Mouse (Mus musculus) forebrain, embryonic 16.5 days (tissue): Measurements from ENCODE around the gene Iffo2. TPM values are rescaled to one million over a fixed set of nuclear protein-coding genes. Genes with fewer than 3 reads are reported as not detected.

ENCODE experiments used
- ATAC-seq: fragments of 200-750 bp; cut with Nextera tagmentation; 2 replicates; pipeline ENCODE4 v1.8.0; 2017; ENCODE audit warnings: mild to moderate bottlenecking, moderate library complexity
- H3K27ac ChIP-seq: fragments of 300-500 bp; sonication (generic); 2 replicates; pipeline ENCODE4 v1.5.1; 2014; ENCODE audit warnings: low read length, control low read depth
- H3K27me3 ChIP-seq: fragments of 300-500 bp; sonication (generic); replicated peaks from 2 replicates; pipeline ENCODE4 v1.6.1; 2014; ENCODE audit warnings: low read length; ENCODE audit not compliant: control insufficient read depth, insufficient read depth
- H3K36me3 ChIP-seq: fragments of 300-500 bp; sonication (generic); 2 replicates; pipeline ENCODE4 v1.6.1; 2014; ENCODE audit not compliant: control insufficient read depth, insufficient read depth
- H3K4me1 ChIP-seq: fragments of 300-500 bp; sonication (generic); replicated peaks from 2 replicates; pipeline ENCODE4 v1.6.1; 2014; ENCODE audit warnings: low read length; ENCODE audit not compliant: control insufficient read depth, insufficient read depth
- H3K4me2 ChIP-seq: fragments of 300-500 bp; sonication (generic); 2 replicates; pipeline ENCODE4 v1.6.1; 2014; ENCODE audit warnings: mild to moderate bottlenecking, low read length, control low read depth
- H3K4me3 ChIP-seq: fragments of 300-500 bp; sonication (generic); replicated peaks from 2 replicates; pipeline ENCODE4 v1.5.1; 2014; ENCODE audit warnings: mild to moderate bottlenecking, low read length, control low read depth
- H3K9ac ChIP-seq: fragments of 300-500 bp; sonication (generic); replicated peaks from 2 replicates; pipeline ENCODE4 v1.6.1; 2014; ENCODE audit warnings: low read depth, low read length, control low read depth
- H3K9me3 ChIP-seq: fragments of 300-500 bp; sonication (generic); 2 replicates; pipeline ENCODE4 v1.6.1; 2016; ENCODE audit warnings: low read length; ENCODE audit not compliant: control insufficient read depth
- WGBS: fragments of 180-500 bp; shearing (Covaris S2); extraction: QIAGEN DNeasy Blood & Tissue Kit; methylation state at CpG from one replicate; pipeline ENCODE4 v1.1.7; 2014; 5-methylcytosine and 5-hydroxymethylcytosine counted together
- polyA plus RNA-seq: library from polyadenylated mRNA; unstranded; fragments of >200 nt; fragmentation: Nextera tagmentation; extraction: Ambion mirVana; gene quantifications from 2 replicates; pipeline ENCODE4 v1.2.1, GENCODE M21; 2015

Gene Iffo2
- polyA plus RNA-seq, 1 experiment from 2014 or later = 4.8 TPM

DNA sequence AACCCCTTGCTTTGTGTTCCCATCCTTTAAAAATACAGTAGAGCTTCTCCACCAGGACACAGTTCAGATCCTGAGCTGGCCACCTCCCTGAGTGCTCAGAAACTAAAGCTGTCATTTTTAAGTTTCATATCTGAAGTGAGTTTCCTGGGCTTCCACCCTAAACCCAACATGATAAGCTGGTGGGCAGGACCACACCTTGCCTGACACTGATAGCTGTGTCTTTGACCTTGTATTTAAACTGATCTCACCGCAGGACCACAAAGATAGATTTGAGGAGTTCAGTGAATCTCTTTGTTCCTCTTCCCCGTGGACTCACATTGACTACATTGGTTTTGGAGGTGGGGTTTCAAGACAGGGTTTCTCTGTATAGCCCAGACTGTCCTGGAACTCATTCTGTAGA is 17.4 kb upstream of the Iffo2 start:
- no peak for ATAC-seq
- Histone ChIP-seq H3K4me2 (no peak overlapping the region), H3K9ac (no peak overlapping the region), H3K27me3 (no peaks in the 10 kb centered on the region), H3K4me1 (no peaks in the 10 kb centered on the region), H3K4me3 (no peak overlapping the region), H3K9me3 (no peaks in the 10 kb centered on the region), H3K27ac (no peak overlapping the region), H3K36me3 (no peaks in the 10 kb centered on the region)
- WGBS = 79% methylated on average over 2 of the region's 2 CpGs

GRCm38 (mm10) chr4:139519221-139519620 is 11.1 kb upstream of the Iffo2 start:
- Histone ChIP-seq H3K4me3 (no peak overlapping the region), H3K9ac (no peak overlapping the region), H3K9me3 (no peaks in the 10 kb centered on the region), H3K4me2 (no peak overlapping the region), H3K27ac (no peak overlapping the region), H3K27me3 (no peaks in the 10 kb centered on the region), H3K36me3 (no peaks in the 10 kb centered on the region), H3K4me1 (no peaks in the 10 kb centered on the region)
- WGBS = 71% methylated on average over 6 of the region's 6 CpGs
- no peak for ATAC-seq

- no peak overlapping the region for H3K4me2 ChIP-seq
- 86% methylated on average over 10 of the region's 10 CpGs for WGBS
- no peaks in the 10 kb centered on the region for H3K27me3 ChIP-seq
- H3K4me1 ChIP-seq = no peaks in the 10 kb centered on the region
- no peak overlapping the region for H3K9ac ChIP-seq
- no peak for ATAC-seq
- no peak overlapping the region for H3K27ac ChIP-seq
- no peaks in the 10 kb centered on the region for H3K36me3 ChIP-seq
- H3K9me3 ChIP-seq = no peaks in the 10 kb centered on the region
- no peak overlapping the region for H3K4me3 ChIP-seq
These were observed 8.4 kb upstream of the Iffo2 start for GRCm38 (mm10) chr4:139521926-139522325.

DNA sequence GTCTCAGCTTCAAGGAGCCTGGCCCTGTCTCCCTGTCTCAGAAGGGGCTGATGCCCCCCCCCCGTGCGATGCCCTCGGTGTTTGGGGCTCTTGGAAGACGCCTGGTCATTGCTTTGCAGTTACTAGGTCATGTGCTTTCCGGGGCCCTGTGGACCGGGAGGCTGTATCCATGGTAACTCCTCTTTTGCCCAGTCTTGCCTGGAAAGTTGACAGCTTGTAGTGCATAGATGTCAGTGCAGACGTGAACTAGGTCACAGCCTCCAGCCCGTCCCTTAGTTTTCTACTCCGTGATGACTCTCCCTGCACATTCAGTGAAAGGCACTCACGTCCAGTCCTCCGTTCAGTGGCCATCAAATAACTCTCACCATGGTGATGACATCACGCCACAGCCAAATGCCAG is 3.9 kb upstream of the Iffo2 start:
- H3K9me3 ChIP-seq = no peaks in the 10 kb centered on the region
- ATAC-seq = no peak
- H3K36me3 ChIP-seq = no peaks in the 10 kb centered on the region
- no peak overlapping the region for H3K9ac ChIP-seq
- no peaks in the 10 kb centered on the region for H3K27me3 ChIP-seq
- WGBS = 53% methylated on average over 12 of the region's 12 CpGs
- no peaks in the 10 kb centered on the region for H3K4me1 ChIP-seq
- H3K4me2 ChIP-seq = no peak overlapping the region
- H3K27ac ChIP-seq = no peak overlapping the region
- no peak overlapping the region for H3K4me3 ChIP-seq

DNA sequence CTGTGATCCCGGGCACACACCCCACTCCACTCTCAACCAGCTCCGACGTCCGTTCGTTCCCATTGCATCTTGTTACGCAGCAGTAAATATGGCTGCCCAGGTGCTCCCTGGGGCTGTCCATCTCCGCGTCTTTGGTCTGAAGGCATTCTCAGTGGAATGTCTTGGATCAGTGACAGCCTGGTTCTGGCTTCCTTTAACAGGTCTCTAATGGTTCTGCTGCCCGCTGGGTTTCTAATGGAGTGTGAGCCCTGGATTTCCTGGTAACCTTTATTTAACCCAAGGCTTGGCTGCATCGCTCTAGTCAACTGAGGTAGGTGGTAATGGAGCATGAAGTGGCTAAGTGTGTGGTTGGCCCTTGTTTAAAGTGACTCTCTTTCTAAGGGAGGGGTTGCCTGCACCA is 1.7 kb downstream of the Iffo2 start:
- no peak overlapping the region for H3K4me2 ChIP-seq
- WGBS = 91% methylated on average over 10 of the region's 10 CpGs
- H3K27me3 ChIP-seq = no peaks in the 10 kb centered on the region
- no peak overlapping the region for H3K4me3 ChIP-seq
- H3K9me3 ChIP-seq = no peaks in the 10 kb centered on the region
- H3K9ac ChIP-seq = no peak overlapping the region
- ATAC-seq = no peak
- H3K4me1 ChIP-seq = no peaks in the 10 kb centered on the region; the same call in 1 of the 2 replicates
- H3K36me3 ChIP-seq = no peaks in the 10 kb centered on the region
- no peak overlapping the region for H3K27ac ChIP-seq

DNA sequence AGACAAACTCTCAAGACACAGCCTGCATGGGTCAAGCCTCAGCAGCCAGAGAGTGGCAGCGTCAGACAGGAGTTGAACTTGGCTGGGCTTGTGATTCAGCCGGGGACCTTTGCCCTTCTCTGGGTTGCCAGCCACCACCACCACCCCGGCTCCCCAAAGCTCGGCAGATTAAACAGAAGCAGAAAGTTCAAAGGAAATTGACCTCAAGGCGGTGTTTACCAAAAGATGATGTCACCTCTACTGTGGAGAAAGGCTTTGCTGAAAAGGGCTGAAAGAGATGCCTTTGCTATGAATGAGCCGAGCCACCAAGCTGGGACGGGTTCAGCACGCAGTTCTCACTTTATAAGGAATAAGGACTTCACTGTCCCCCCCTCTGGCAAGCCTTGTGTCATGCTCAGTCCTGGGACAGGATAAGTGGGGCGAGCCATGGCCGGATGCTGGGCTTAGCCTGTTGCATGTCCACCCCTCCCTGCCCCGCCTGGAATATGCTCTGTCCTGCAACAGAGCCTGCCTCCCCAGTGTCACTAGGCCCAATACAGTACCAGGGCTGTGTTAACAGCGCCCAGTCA is 4.9 kb downstream of the Iffo2 start:
- Histone ChIP-seq H3K27ac (no peak overlapping the region), H3K4me3 (no peak overlapping the region), H3K36me3 (no peaks in the 10 kb centered on the region), H3K4me1 (no peaks in the 10 kb centered on the region; the same call in 1 of the 2 replicates), H3K4me2 (no peak overlapping the region), H3K27me3 (no peaks in the 10 kb centered on the region), H3K9ac (no peak overlapping the region), H3K9me3 (no peaks in the 10 kb centered on the region)
- no peak for ATAC-seq
- WGBS = 17% methylated on average over 12 of the region's 12 CpGs

DNA sequence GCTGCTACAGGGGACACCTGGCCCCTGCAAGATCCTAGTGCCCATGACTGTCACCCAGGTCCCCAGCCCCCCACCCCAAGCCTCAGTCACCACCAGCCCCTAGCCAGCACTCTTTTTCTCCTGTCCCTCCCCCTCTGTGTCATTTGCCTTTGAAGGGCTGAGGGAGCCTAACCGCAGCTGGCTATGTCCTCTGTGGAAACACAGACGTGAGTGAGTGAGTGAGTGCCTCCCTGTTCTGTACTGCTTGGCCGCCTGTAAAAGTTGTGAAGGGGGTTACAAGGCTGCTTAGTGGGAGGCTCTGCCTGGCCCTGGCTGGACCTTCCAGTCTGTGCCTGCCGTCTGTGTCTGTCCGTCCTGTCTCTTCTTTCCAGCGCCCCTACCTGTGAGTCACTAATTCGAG is 5.4 kb downstream of the Iffo2 start:
- H3K4me1 ChIP-seq = no peaks in the 10 kb centered on the region; the same call in 1 of the 2 replicates
- no peak for ATAC-seq
- 58% methylated on average over 7 of the region's 7 CpGs for WGBS

DNA sequence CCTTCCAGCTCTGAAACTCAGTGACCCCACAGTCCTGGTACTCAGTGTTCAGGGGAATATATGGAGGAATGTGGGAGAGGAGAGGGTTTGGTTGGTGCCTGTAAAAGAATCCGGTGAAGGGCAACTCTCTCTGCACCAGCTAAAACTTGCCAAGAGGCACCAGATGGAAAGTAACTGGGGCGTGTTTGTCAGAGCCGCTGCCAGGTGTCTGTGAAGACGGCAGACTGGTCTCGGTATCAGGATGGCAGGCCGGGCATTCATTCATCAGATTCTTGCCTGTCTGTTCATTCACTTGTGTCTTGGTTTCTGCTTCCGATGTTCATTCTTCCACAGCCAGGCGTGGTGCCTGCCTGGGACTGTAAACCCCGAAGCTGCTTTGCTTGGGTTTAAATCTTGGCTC is 6.4 kb downstream of the Iffo2 start:
- H3K4me3 ChIP-seq = no peak overlapping the region
- WGBS = 57% methylated on average over 9 of the region's 9 CpGs
- no peak overlapping the region for H3K9ac ChIP-seq
- ATAC-seq = no peak
- H3K4me2 ChIP-seq = no peak overlapping the region
- no peak overlapping the region for H3K27ac ChIP-seq
- no peaks in the 10 kb centered on the region; the same call in 1 of the 2 replicates for H3K4me1 ChIP-seq
- no peaks in the 10 kb centered on the region for H3K36me3 ChIP-seq
- no peaks in the 10 kb centered on the region for H3K27me3 ChIP-seq
- H3K9me3 ChIP-seq = no peaks in the 10 kb centered on the region

More for the DNA sequence above, 5.4 kb downstream of the Iffo2 start:
- Histone ChIP-seq H3K4me3 (no peak overlapping the region), H3K27ac (no peak overlapping the region), H3K9ac (no peak overlapping the region), H3K4me2 (no peak overlapping the region), H3K9me3 (no peaks in the 10 kb centered on the region), H3K27me3 (no peaks in the 10 kb centered on the region), H3K36me3 (no peaks in the 10 kb centered on the region)

DNA sequence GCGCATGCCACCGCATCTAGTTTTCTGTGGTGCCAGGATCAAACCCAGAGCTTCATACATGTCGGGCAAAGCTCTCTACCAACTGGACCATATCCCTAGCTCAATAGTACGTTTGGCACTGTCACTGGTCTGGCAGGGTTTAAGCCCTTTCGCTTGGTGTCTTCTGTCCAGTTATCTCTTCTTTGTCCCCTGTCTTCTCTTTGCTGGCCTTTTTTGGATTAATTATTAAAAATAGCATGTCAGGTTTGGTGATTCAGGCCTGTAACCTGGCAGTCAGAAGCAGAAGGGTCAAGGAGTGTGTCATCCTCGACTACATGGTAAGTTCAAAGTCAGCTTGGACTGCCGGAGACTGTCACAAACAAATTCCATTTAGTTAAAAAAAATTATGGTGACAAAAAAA is 10.4 kb downstream of the Iffo2 start:
- no peaks in the 10 kb centered on the region for H3K9me3 ChIP-seq
- no peaks in the 10 kb centered on the region for H3K36me3 ChIP-seq
- 91% methylated on average over 7 of the region's 7 CpGs for WGBS
- ATAC-seq = no peak
- no peaks in the 10 kb centered on the region for H3K4me1 ChIP-seq
- H3K27me3 ChIP-seq = no peaks in the 10 kb centered on the region
- H3K4me2 ChIP-seq = no peak overlapping the region
- H3K4me3 ChIP-seq = no peak overlapping the region
- H3K27ac ChIP-seq = no peak overlapping the region
- no peak overlapping the region for H3K9ac ChIP-seq

- Histone ChIP-seq H3K4me2 (no peak overlapping the region), H3K4me3 (no peak overlapping the region), H3K9me3 (no peaks in the 10 kb centered on the region), H3K36me3 (no peaks in the 10 kb centered on the region), H3K4me1 (no peaks in the 10 kb centered on the region), H3K27me3 (no peaks in the 10 kb centered on the region), H3K27ac (no peak overlapping the region), H3K9ac (no peak overlapping the region)
- WGBS = 23% methylated on average over 6 of the region's 6 CpGs
- no peak for ATAC-seq
These were observed 15.4 kb downstream of the Iffo2 start for GRCm38 (mm10) chr4:139545791-139546190.
